Mouse (Mus musculus) activated CD4-positive, CD25-positive, alpha-beta regulatory T cell, adult 9 weeks (primary cell): Measurements from ENCODE around the gene Unc13a. TPM values are rescaled to one million over a fixed set of nuclear protein-coding genes. Genes with fewer than 3 reads are reported as not detected.

Experiments
- polyA plus RNA-seq: library from polyadenylated mRNA; unstranded; fragments of 100-300 nt; shearing (Covaris generic); gene quantifications from one replicate; pipeline ENCODE4 v1.2.1, GENCODE M21; 2017

Gene Unc13a
- 0.46 TPM for polyA plus RNA-seq

GRCm38 (mm10) chr8:71671549-71671965 is at the start of gene Unc13a:
Gene Unc13a (minus strand): TSS chr8:71671757.

GRCm38 (mm10) chr8:71701414-71702086 is 30.0 kb upstream of the Unc13a start, which contains the start of gene B3gnt3:
Gene B3gnt3 (minus strand): TSS chr8:71701789.

GRCm38 (mm10) chr8:71689028-71689427 is 17.5 kb upstream of the Unc13a start, which contains the start of gene Insl3:
Gene Insl3 (plus strand): TSS chr8:71689214.

GRCm38 (mm10) chr8:71676020-71676741 is 4.6 kb upstream of the Unc13a start, which contains the start of gene Jak3:
Gene Jak3 (plus strand): TSS chr8:71676296.

GRCm38 (mm10) chr8:71610822-71611651 is 60.5 kb downstream of the Unc13a start, which contains the start of gene Colgalt1:
Gene Colgalt1 (plus strand): TSS chr8:71610998.

GRCm38 (mm10) chr8:71597451-71597850 is 74.1 kb downstream of the Unc13a start, which contains the start of gene Fam129c:
Gene Fam129c (plus strand): TSS chr8:71597648.

GRCm38 (mm10) chr8:71591471-71592373 is 79.8 kb downstream of the Unc13a start, which contains the start of gene Pgls:
Gene Pgls (plus strand): TSS chr8:71592176.

Other genes starting within 250 kb of the Unc13a start
- 96.5 TPM for gene Abhd8, start 208.1 kb downstream of the Unc13a start, polyA plus RNA-seq
- gene Mrpl34, start 206.8 kb downstream of the Unc13a start, polyA plus RNA-seq: 99.9 TPM
- 70.3 TPM for gene Dda1, start 202.6 kb downstream of the Unc13a start, polyA plus RNA-seq
- gene Ano8, start 185.8 kb downstream of the Unc13a start, polyA plus RNA-seq: 0.12 TPM
- gene Gtpbp3, start 183.7 kb downstream of the Unc13a start, polyA plus RNA-seq: 6.3 TPM
- gene Plvap, start 160.0 kb downstream of the Unc13a start, polyA plus RNA-seq: 0.23 TPM
- gene Ccdc194, start 146.0 kb downstream of the Unc13a start, polyA plus RNA-seq: not detected
- 203 TPM for gene Bst2, start 134.3 kb downstream of the Unc13a start, polyA plus RNA-seq
- 102 TPM for gene Mvb12a, start 128.8 kb downstream of the Unc13a start, polyA plus RNA-seq
- gene Tmem221, start 112.9 kb downstream of the Unc13a start, polyA plus RNA-seq: 0.39 TPM
- gene Nxnl1, start 105.2 kb downstream of the Unc13a start, polyA plus RNA-seq: 0.16 TPM
- gene Slc27a1, start 102.9 kb downstream of the Unc13a start, polyA plus RNA-seq: 11.9 TPM
- 26.4 TPM for gene Pgls, start 79.6 kb downstream of the Unc13a start, polyA plus RNA-seq
- 7.1 TPM for gene Fam129c, start 74.1 kb downstream of the Unc13a start, polyA plus RNA-seq
- 3.7 TPM for gene Colgalt1, start 60.8 kb downstream of the Unc13a start, polyA plus RNA-seq
- 171 TPM for gene Jak3, start 4.5 kb upstream of the Unc13a start, polyA plus RNA-seq
- gene Insl3, start 17.5 kb upstream of the Unc13a start, polyA plus RNA-seq: 24.7 TPM
- 5.7 TPM for gene B3gnt3, start 30.0 kb upstream of the Unc13a start, polyA plus RNA-seq
- gene Fcho1, start 54.0 kb upstream of the Unc13a start, polyA plus RNA-seq: 291 TPM
- 12.1 TPM for gene Zfp709, start 210.3 kb upstream of the Unc13a start, polyA plus RNA-seq
- gene Zfp882, start 236.9 kb upstream of the Unc13a start, polyA plus RNA-seq: 6.8 TPM
- 20.8 TPM for gene Zfp617, start 236.9 kb upstream of the Unc13a start, polyA plus RNA-seq